Mouse (Mus musculus): ENCODE results near the gene Grip1. TPM values are rescaled to one million over a fixed set of nuclear protein-coding genes. Genes with fewer than 3 reads are reported as not detected.

Grip1 gene
- polyA plus RNA-seq, 1 experiment from 2014 or later, result 5.4 TPM

DNA sequence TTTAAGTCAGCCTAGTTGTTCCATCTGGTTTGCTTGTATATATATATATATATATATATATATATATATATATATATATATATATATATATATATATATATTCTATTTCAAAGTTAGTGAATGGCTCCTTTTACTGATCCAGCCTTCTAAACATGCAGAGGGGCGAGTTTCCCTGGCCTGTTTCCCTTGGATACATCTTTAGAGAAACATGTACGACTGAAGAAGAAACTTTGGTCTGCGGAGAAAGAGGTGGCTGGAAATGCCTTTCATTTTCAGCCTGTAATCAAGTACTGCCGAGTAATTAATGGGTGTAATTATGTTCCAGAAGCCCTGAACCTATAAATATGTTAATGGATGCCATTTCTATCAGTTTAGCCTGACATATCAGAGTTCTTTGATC is 366.8 kb downstream of the Grip1 start:
- WGBS, result 60% methylated on average over 4 of the region's 4 CpGs
- Histone ChIP-seq H3K4me3 (ENCODE audit: low read length) (no peak overlapping the region), H3K4me1 (ENCODE audit: control insufficient read depth, insufficient read depth, low read length) (no peaks in the 10 kb centered on the region), H3K27ac (ENCODE audit: low read depth, low read length) (no peak overlapping the region), H3K27me3 (ENCODE audit: control insufficient read depth, insufficient read depth, low read length) (no peaks in the 10 kb centered on the region), H3K9me3 (ENCODE audit: control insufficient read depth, low read length) (no peaks in the 10 kb centered on the region), H3K4me2 (replicated peaks; ENCODE audit: low read depth, low read length) (no peak overlapping the region), H3K9ac (ENCODE audit: low read depth, low read length) (no peak overlapping the region), H3K36me3 (ENCODE audit: control insufficient read depth, insufficient read depth, low read length) (no peaks in the 10 kb centered on the region)
- ATAC-seq (ENCODE audit: low FRiP score, low TSS enrichment), result no peak

DNA sequence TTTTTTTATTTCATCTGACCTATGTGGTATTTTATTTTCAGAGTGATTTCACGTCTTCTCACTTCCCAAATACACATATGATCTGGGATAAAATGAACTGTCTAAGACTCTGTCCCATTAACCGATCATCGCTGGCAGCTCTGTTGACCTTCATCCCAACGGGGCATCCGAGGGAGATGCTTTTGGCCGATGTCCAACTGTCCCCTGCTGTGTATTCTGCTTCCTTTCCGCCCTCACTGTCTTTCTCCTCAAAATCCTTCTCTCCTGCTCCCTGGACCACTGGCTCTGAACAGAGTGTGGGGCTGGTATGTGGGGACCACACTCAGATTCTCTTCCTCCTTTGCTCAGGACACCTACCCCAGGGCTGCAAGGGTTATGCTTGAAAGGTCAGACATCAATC is 370.1 kb downstream of the Grip1 start:
- no peaks in the 10 kb centered on the region for H3K27me3 ChIP-seq (ENCODE audit: control insufficient read depth, insufficient read depth, low read length)
- no peak overlapping the region for H3K9ac ChIP-seq (ENCODE audit: low read depth, low read length)
- no peaks in the 10 kb centered on the region for H3K9me3 ChIP-seq (ENCODE audit: control insufficient read depth, low read length)
- no peak for ATAC-seq (ENCODE audit: low FRiP score, low TSS enrichment)
- H3K4me1 ChIP-seq (ENCODE audit: control insufficient read depth, insufficient read depth, low read length), result no peaks in the 10 kb centered on the region
- 49% methylated on average over 7 of the region's 7 CpGs for WGBS
- no peak overlapping the region for H3K4me2 ChIP-seq (replicated peaks; ENCODE audit: low read depth, low read length)
- H3K36me3 ChIP-seq (ENCODE audit: control insufficient read depth, insufficient read depth, low read length), result no peaks in the 10 kb centered on the region
- no peak overlapping the region for H3K4me3 ChIP-seq (ENCODE audit: low read length)
- H3K27ac ChIP-seq (ENCODE audit: low read depth, low read length), result no peak overlapping the region

DNA sequence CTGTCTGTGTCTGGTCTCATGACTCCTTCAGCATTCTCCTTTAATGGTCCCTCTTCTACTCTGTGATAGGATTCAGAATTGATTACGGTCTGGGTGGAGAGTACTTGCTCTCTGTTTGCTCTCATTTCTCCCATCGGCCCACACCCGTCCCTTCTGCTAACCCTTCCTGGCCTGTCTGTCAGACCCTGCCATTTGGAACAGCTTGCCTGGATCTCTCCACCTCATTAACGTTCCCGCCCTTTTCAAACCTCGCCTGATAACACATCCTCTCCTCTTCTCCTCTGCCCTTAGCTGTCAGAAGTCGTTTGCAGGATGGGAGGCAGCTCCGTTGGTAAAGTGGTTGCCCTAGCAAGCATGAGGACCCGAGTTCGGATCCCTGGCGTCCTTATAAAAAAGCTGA is 370.9 kb downstream of the Grip1 start:
- H3K36me3 ChIP-seq (ENCODE audit: control insufficient read depth, insufficient read depth, low read length), result no peaks in the 10 kb centered on the region
- H3K27me3 ChIP-seq (ENCODE audit: control insufficient read depth, insufficient read depth, low read length), result no peaks in the 10 kb centered on the region
- H3K9me3 ChIP-seq (ENCODE audit: control insufficient read depth, low read length), result no peaks in the 10 kb centered on the region; the same call in 1 of the 2 replicates
- ATAC-seq (ENCODE audit: low FRiP score, low TSS enrichment), result no peak
- 34% methylated on average over 11 of the region's 11 CpGs for WGBS
- no peak overlapping the region for H3K4me2 ChIP-seq (replicated peaks; ENCODE audit: low read depth, low read length)
- H3K4me1 ChIP-seq (ENCODE audit: control insufficient read depth, insufficient read depth, low read length), result no peaks in the 10 kb centered on the region
- no peak overlapping the region for H3K4me3 ChIP-seq (ENCODE audit: low read length)
- no peak overlapping the region for H3K9ac ChIP-seq (ENCODE audit: low read depth, low read length)
- H3K27ac ChIP-seq (ENCODE audit: low read depth, low read length), result no peak overlapping the region

DNA sequence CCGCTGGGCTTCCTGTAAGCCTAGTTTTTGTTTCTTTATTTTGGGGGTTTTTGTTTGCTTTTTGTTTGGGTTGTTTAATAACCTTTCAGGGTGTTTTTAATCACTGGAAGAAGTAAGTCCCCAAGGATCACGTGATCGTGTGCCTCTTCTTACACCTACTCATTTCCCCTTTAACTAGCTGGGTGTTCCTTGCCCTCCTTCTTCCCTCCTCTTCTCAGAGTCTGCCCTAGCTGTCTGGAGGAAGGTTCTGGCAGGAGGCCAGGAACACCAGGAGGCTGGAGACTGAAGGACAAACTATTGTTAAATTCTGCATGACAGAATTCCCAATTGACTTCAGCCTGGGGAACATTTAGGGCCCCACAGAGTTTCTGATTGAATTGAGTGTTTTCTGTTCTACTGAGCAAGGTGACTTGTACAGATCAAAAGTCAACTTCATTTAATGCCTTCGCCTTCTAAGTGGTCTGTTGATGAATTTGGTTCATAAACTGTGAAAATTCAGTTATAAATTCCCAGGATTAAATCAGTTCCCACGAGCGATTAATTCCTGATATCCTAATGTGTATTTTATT is 376.8 kb downstream of the Grip1 start:
- Histone ChIP-seq H3K4me1 (ENCODE audit: control insufficient read depth, insufficient read depth, low read length) (no peaks in the 10 kb centered on the region), H3K27ac (ENCODE audit: low read depth, low read length) (no peak overlapping the region), H3K9ac (ENCODE audit: low read depth, low read length) (no peak overlapping the region), H3K9me3 (ENCODE audit: control insufficient read depth, low read length) (peaks cover 6% of the 10 kb centered on the region; the same call in 1 of the 2 replicates), H3K4me2 (replicated peaks; ENCODE audit: low read depth, low read length) (no peak overlapping the region), H3K4me3 (ENCODE audit: low read length) (no peak overlapping the region), H3K27me3 (ENCODE audit: control insufficient read depth, insufficient read depth, low read length) (no peaks in the 10 kb centered on the region), H3K36me3 (ENCODE audit: control insufficient read depth, insufficient read depth, low read length) (no peaks in the 10 kb centered on the region)
- ATAC-seq (ENCODE audit: low FRiP score, low TSS enrichment), result no peak
- 81% methylated on average over 6 of the region's 6 CpGs for WGBS

DNA sequence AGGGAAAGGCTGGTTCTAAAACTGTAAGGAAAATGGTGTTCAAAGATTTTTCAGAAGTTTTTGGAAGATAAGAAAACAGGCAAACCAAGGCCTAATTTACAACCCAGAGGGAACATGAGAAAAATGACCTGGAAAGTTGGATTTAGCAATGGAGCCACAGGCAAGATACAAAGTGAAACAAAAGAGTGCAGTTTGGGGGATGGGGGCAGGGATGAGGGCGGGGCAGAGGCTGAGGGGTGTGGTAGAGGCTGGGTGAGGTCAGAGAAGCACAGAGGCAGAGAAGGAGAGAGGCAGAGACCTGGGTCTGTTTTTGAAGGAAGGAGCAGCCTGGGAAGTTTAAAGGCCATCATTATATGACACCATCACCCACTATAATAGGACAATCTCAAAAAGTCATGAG is 377.5 kb downstream of the Grip1 start:
- no peak overlapping the region for H3K4me2 ChIP-seq (replicated peaks; ENCODE audit: low read depth, low read length)
- no peak for ATAC-seq (ENCODE audit: low FRiP score, low TSS enrichment)
- 92% methylated on average over 1 of the region's 1 CpGs for WGBS

DNA sequence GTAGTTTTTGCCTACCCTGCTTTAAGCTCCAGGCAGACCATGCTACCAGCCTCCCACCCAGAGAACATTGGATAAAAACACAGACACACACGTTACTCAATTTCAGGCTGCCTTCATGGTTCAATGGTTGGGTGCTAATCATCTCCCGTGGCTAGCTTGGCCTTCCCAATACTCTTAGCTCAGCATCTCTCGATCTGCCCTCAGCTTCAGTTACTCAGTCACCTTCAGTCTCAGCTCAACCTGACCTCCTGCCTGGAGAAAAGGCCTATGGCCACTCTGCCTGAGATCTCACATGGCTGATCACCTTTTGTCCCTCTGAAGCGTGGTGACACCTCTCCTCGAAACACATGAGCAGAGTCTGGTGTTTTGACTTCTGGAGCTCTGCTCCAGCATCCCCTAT is 379.7 kb downstream of the Grip1 start:
- Histone ChIP-seq H3K9ac (ENCODE audit: low read depth, low read length) (no peak overlapping the region), H3K4me2 (replicated peaks; ENCODE audit: low read depth, low read length) (no peak overlapping the region), H3K9me3 (ENCODE audit: control insufficient read depth, low read length) (peaks cover 6% of the 10 kb centered on the region; the same call in 1 of the 2 replicates), H3K4me1 (ENCODE audit: control insufficient read depth, insufficient read depth, low read length) (no peaks in the 10 kb centered on the region), H3K27me3 (ENCODE audit: control insufficient read depth, insufficient read depth, low read length) (no peaks in the 10 kb centered on the region), H3K27ac (ENCODE audit: low read depth, low read length) (no peak overlapping the region), H3K36me3 (ENCODE audit: control insufficient read depth, insufficient read depth, low read length) (no peaks in the 10 kb centered on the region), H3K4me3 (ENCODE audit: low read length) (no peak overlapping the region)
- WGBS, result 52% methylated on average over 5 of the region's 5 CpGs
- no peak for ATAC-seq (ENCODE audit: low FRiP score, low TSS enrichment)

More for the DNA sequence above, 377.5 kb downstream of the Grip1 start:
- Histone ChIP-seq H3K9me3 (ENCODE audit: control insufficient read depth, low read length) (peaks cover 6% of the 10 kb centered on the region; the same call in 1 of the 2 replicates), H3K4me1 (ENCODE audit: control insufficient read depth, insufficient read depth, low read length) (no peaks in the 10 kb centered on the region), H3K4me3 (ENCODE audit: low read length) (no peak overlapping the region), H3K9ac (ENCODE audit: low read depth, low read length) (no peak overlapping the region), H3K36me3 (ENCODE audit: control insufficient read depth, insufficient read depth, low read length) (no peaks in the 10 kb centered on the region), H3K27ac (ENCODE audit: low read depth, low read length) (no peak overlapping the region), H3K27me3 (ENCODE audit: control insufficient read depth, insufficient read depth, low read length) (no peaks in the 10 kb centered on the region)

DNA sequence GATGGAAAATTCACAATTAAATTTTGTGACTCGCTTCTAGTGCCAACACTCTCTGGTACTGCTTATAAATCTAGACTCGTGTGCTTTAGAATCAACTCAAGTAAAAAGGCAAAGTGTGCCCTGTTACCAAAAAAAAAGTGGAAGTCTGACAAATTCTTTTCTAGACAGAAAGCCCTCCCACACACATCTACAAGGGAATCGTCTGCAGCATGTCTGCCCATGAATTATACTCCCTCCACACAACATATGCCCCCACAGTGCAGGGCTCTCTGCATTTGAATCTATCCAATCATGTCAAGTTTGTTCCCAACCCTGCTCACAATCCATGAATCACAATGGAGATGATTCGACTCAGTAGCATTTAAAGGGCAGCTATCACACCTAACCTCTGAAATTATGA is 380.5 kb downstream of the Grip1 start:
- WGBS, result 46% methylated on average over 4 of the region's 4 CpGs

DNA sequence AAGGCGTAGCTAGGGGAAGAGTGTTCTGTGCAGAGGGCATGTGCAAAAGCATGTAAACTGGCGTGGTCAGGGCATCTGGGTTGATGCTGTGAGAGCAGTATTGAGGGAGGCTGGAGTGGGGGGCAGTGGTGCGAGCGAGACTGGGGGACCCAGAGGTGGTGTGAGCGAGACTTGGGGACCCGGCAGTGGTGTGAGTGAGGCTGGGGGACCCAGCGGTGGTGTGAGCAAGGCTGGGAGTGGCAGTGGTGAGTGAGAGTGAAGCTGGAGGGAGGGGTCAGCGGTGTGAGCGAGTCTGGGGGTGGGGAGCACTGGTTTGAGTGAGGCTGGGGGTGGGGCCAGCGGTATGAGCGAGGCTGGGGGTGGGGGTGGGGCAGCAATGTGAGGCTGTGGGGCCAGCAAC is 386.0 kb downstream of the Grip1 start:
- no peak overlapping the region for H3K9ac ChIP-seq (ENCODE audit: low read depth, low read length)
- H3K4me3 ChIP-seq (ENCODE audit: low read length), result no peak overlapping the region
- WGBS, result 80% methylated on average over 11 of the region's 11 CpGs
- no peaks in the 10 kb centered on the region for H3K36me3 ChIP-seq (ENCODE audit: control insufficient read depth, insufficient read depth, low read length)
- no peaks in the 10 kb centered on the region for H3K9me3 ChIP-seq (ENCODE audit: control insufficient read depth, low read length)
- H3K27me3 ChIP-seq (ENCODE audit: control insufficient read depth, insufficient read depth, low read length), result no peaks in the 10 kb centered on the region
- no peak overlapping the region for H3K4me2 ChIP-seq (replicated peaks; ENCODE audit: low read depth, low read length)
- no peak overlapping the region for H3K27ac ChIP-seq (ENCODE audit: low read depth, low read length)
- H3K4me1 ChIP-seq (ENCODE audit: control insufficient read depth, insufficient read depth, low read length), result no peaks in the 10 kb centered on the region
- ATAC-seq (ENCODE audit: low FRiP score, low TSS enrichment), result no peak

More for the DNA sequence above, 380.5 kb downstream of the Grip1 start:
- Histone ChIP-seq H3K36me3 (ENCODE audit: control insufficient read depth, insufficient read depth, low read length) (no peaks in the 10 kb centered on the region), H3K27me3 (ENCODE audit: control insufficient read depth, insufficient read depth, low read length) (no peaks in the 10 kb centered on the region), H3K9ac (ENCODE audit: low read depth, low read length) (no peak overlapping the region), H3K4me3 (ENCODE audit: low read length) (no peak overlapping the region), H3K9me3 (ENCODE audit: control insufficient read depth, low read length) (peaks cover 6% of the 10 kb centered on the region; the same call in 1 of the 2 replicates), H3K4me2 (replicated peaks; ENCODE audit: low read depth, low read length) (no peak overlapping the region), H3K27ac (ENCODE audit: low read depth, low read length) (no peak overlapping the region), H3K4me1 (ENCODE audit: control insufficient read depth, insufficient read depth, low read length) (no peaks in the 10 kb centered on the region)
- no peak for ATAC-seq (ENCODE audit: low FRiP score, low TSS enrichment)

DNA sequence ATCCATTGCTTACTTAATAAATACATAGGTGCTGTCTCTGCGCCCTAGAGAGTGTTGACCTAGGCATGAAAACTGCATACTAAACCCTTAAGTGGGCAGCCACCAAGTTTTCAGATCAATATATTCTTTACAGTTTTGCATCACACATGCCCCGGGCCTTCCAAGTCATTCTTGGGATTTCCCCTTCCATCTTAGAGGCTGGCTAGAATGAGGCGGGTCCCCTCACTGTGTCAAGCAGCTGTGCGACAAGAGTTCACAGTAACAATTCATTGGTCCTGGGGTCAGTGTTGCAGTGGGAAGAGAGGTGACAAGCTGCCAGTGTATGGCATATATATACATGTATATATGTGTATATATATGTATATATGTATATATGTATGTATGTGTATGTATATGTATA is 388.4 kb downstream of the Grip1 start:
- WGBS, result 83% methylated on average over 4 of the region's 4 CpGs
- ATAC-seq (ENCODE audit: low FRiP score, low TSS enrichment), result no peak
- Histone ChIP-seq H3K27me3 (ENCODE audit: control insufficient read depth, insufficient read depth, low read length) (no peaks in the 10 kb centered on the region), H3K4me1 (ENCODE audit: control insufficient read depth, insufficient read depth, low read length) (no peaks in the 10 kb centered on the region), H3K4me3 (ENCODE audit: low read length) (no peak overlapping the region), H3K4me2 (replicated peaks; ENCODE audit: low read depth, low read length) (no peak overlapping the region), H3K9ac (ENCODE audit: low read depth, low read length) (no peak overlapping the region), H3K27ac (ENCODE audit: low read depth, low read length) (no peak overlapping the region), H3K36me3 (ENCODE audit: control insufficient read depth, insufficient read depth, low read length) (no peaks in the 10 kb centered on the region), H3K9me3 (ENCODE audit: control insufficient read depth, low read length) (no peaks in the 10 kb centered on the region)

Data from kidney, embryonic 14.5 days (tissue).